Mouse (Mus musculus) cerebellum, adult 2 months (tissue): ENCODE results near the gene Gm11020. TPM values are rescaled to one million over a fixed set of nuclear protein-coding genes. Genes with fewer than 3 reads are reported as not detected.

Experiments used
- DNase-seq, 2 experiments: peaks; one replicate each; pipeline ENCODE4 v3.0.0; 2021
- H3K27ac ChIP-seq: fragments of 200-500 bp; 2 replicates; pipeline ENCODE4 v1.5.1; 2012; ENCODE audit warnings: low read length, control low read depth, inconsistent platforms; ENCODE audit not compliant: insufficient read depth
- H3K27me3 ChIP-seq: fragments of 200-500 bp; 2 replicates; pipeline ENCODE4 v1.6.1; 2012; ENCODE audit warnings: inconsistent platforms, mild to moderate bottlenecking, low read length, moderate library complexity; ENCODE audit not compliant: control insufficient read depth, insufficient read depth
- H3K4me1 ChIP-seq: fragments of 200-500 bp; 2 replicates; pipeline ENCODE4 v1.6.1; 2011; ENCODE audit warnings: low read length; ENCODE audit not compliant: control insufficient read depth, insufficient read depth
- H3K4me3 ChIP-seq: fragments of 200-500 bp; replicated peaks from 2 replicates; pipeline ENCODE3; 2011; ENCODE audit warnings: mild to moderate bottlenecking, low read depth, low read length, control low read depth; ENCODE audit not compliant: insufficient read depth
- CTCF ChIP-seq: fragments of 200-500 bp; IDR thresholded peaks from 2 replicates; pipeline ENCODE4 v1.5.1; 2011; ENCODE audit warnings: low read depth, mild to moderate bottlenecking, control low read depth, low read length, moderate library complexity, borderline replicate concordance; ENCODE audit not compliant: insufficient read depth
- POLR2A ChIP-seq: fragments of 200-500 bp; IDR thresholded peaks from 2 replicates; pipeline ENCODE4 v1.6.1; 2011; ENCODE audit warnings: low read length, control low read depth, borderline replicate concordance; ENCODE audit not compliant: insufficient read depth
- WGBS: fragments of 180-500 bp; shearing (Covaris S2); methylation state at CpG from one replicate; pipeline ENCODE4 v1.1.7; 2018; 5-methylcytosine and 5-hydroxymethylcytosine counted together
- polyA plus RNA-seq: library from polyadenylated mRNA; depleted of rRNA; stranded (reverse); fragments of >200 nt; gene quantifications from 2 replicates; pipeline ENCODE4 v1.2.3, GENCODE M21; 2012

Gene Gm11020
- polyA plus RNA-seq, 1 experiment, result not detected

- Histone ChIP-seq H3K4me1 (no peaks in the 10 kb centered on the region; the same call in 1 of the 2 replicates), H3K27ac (no peak overlapping the region), H3K27me3 (no peaks in the 10 kb centered on the region), H3K4me3 (no peak overlapping the region)
- WGBS, result 36% methylated on average over 5 of the region's 5 CpGs
- TF ChIP-seq POLR2A (no peak), CTCF (no peak)
- no peak for DNase-seq
Measured at GRCm38 (mm10) chr8:104348971-104349370, 27.6 kb downstream of the Gm11020 start.

- WGBS, result 86% methylated on average over 13 of the region's 13 CpGs
Measured at GRCm38 (mm10) chr8:104350047-104350446, 28.7 kb downstream of the Gm11020 start.

GRCm38 (mm10) chr8:104353186-104353585, 31.8 kb downstream of the Gm11020 start:
- no peaks in the 10 kb centered on the region for H3K27me3 ChIP-seq
- peak; percentile 30 for TF ChIP-seq CTCF
- TF ChIP-seq POLR2A, result no peak
- 57% methylated on average over 5 of the region's 5 CpGs for WGBS
- DNase-seq, result no peak
- no peak overlapping the region for H3K27ac ChIP-seq
- peaks cover 3% of the 10 kb centered on the region for H3K4me1 ChIP-seq
- H3K4me3 ChIP-seq, result no peak overlapping the region

More at GRCm38 (mm10) chr8:104350047-104350446, 28.7 kb downstream of the Gm11020 start:
- Histone ChIP-seq H3K4me3 (no peak overlapping the region), H3K27me3 (no peaks in the 10 kb centered on the region), H3K27ac (no peak overlapping the region), H3K4me1 (no peaks in the 10 kb centered on the region)
- no peak for TF ChIP-seq CTCF
- no peak for TF ChIP-seq POLR2A
- no peak for DNase-seq

- 89% methylated on average over 10 of the region's 10 CpGs for WGBS
- peaks cover 10% of the 10 kb centered on the region for H3K4me1 ChIP-seq
Measured at GRCm38 (mm10) chr8:104354504-104354903, 33.1 kb downstream of the Gm11020 start.

GRCm38 (mm10) chr8:104358637-104359036, 37.3 kb downstream of the Gm11020 start:
- TF ChIP-seq POLR2A (no peak), CTCF (no peak)
- H3K27me3 ChIP-seq, result no peaks in the 10 kb centered on the region
- H3K4me3 ChIP-seq, result no peak overlapping the region
- no peak overlapping the region for H3K27ac ChIP-seq
- WGBS, result 50% methylated on average over 3 of the region's 3 CpGs
- H3K4me1 ChIP-seq, result peaks cover 19% of the 10 kb centered on the region
- DNase-seq, result no peak

More at GRCm38 (mm10) chr8:104354504-104354903, 33.1 kb downstream of the Gm11020 start:
- TF ChIP-seq POLR2A (no peak), CTCF (no peak)
- Histone ChIP-seq H3K27ac (no peak overlapping the region), H3K27me3 (no peaks in the 10 kb centered on the region), H3K4me3 (no peak overlapping the region)
- no peak for DNase-seq

- Histone ChIP-seq H3K4me1 (peaks cover 19% of the 10 kb centered on the region), H3K27me3 (no peaks in the 10 kb centered on the region), H3K27ac (peak overlapping the region; percentile 42), H3K4me3 (no peak overlapping the region)
- TF ChIP-seq CTCF (no peak), POLR2A (no peak)
- WGBS, result 29% methylated on average over 15 of the region's 15 CpGs
- DNase-seq, result peak; percentile 59 to 74
Measured at GRCm38 (mm10) chr8:104359778-104360456, 38.5 kb downstream of the Gm11020 start.

- Histone ChIP-seq H3K4me3 (no peak overlapping the region), H3K27ac (no peak overlapping the region), H3K27me3 (no peaks in the 10 kb centered on the region), H3K4me1 (peaks cover 10% of the 10 kb centered on the region)
- TF ChIP-seq CTCF (no peak), POLR2A (no peak)
- no peak for DNase-seq
- 84% methylated on average over 9 of the region's 9 CpGs for WGBS
Measured at GRCm38 (mm10) chr8:104365695-104366094, 44.3 kb downstream of the Gm11020 start.

GRCm38 (mm10) chr8:104367398-104367797, 46.0 kb downstream of the Gm11020 start:
- Histone ChIP-seq H3K4me1 (peaks cover 15% of the 10 kb centered on the region), H3K4me3 (no peak overlapping the region), H3K27ac (no peak overlapping the region), H3K27me3 (no peaks in the 10 kb centered on the region)
- whole genome bisulfite sequencing, result 60% methylated on average over 5 of the region's 5 CpGs
- TF ChIP-seq CTCF (no peak), POLR2A (no peak)
- DNase-seq, result no peak
